Mouse (Mus musculus): ENCODE results near the gene 4930442H23Rik. TPM values are rescaled to one million over a fixed set of nuclear protein-coding genes. Genes with fewer than 3 reads are reported as not detected.
"Not testable (repeated sequence)": the region's sequence is repeated elsewhere in the genome, so short reads cannot be mapped to it uniquely, and the experiment has no call there.

The 4930442H23Rik gene
- total and polyA plus RNA-seq, 3 experiments = not detected

DNA sequence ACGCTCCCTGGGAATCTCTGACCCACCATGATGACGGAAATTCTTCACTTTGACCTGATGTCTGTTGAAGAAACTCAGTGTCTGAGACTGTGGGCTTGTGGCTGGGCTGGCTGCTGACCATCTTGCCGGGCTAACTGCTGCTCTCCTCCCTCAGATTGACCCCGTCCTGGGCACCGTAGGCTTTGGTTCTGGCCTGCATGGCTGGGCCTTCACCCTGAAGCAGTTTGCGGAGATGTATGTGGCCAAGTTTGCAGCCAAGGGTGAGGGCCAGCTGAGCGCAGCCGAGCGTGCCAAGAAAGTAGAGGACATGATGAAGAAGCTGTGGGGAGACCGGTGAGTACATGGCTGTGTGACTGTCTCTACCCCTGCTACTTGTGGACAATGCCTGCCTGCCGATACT, 4.7 kb downstream of the 4930442H23Rik start:
- H3K36me3 ChIP-seq (replicated peaks) = peaks cover 64% of the 10 kb centered on the region
- DNase-seq (ENCODE audit: low spot score) (no peak), ATAC-seq (ENCODE audit: extremely low read depth, insufficient number of reproducible peaks, low FRiP score, poor library complexity, severe bottlenecking) (no peak)
- TF ChIP-seq POLR2AphosphoS5 (IDR thresholded peaks at IDR 0.05; ENCODE audit: insufficient replicate concordance, low read depth, low read length) (no peak), TAL1 (conservative IDR thresholded peaks at IDR 0.05; ENCODE audit: low read depth, low read length) (no peak), GATA1 (IDR thresholded peaks at IDR 0.05; ENCODE audit: borderline replicate concordance, low read length) (no peak), GATA2 (IDR thresholded peaks at IDR 0.05; ENCODE audit: borderline replicate concordance, low read depth, low read length) (no peak), CTCF (IDR thresholded peaks at IDR 0.05; ENCODE audit: low read depth, low read length) (no peak)
- no peaks in the 10 kb centered on the region for H3K27me3 ChIP-seq (ENCODE audit: insufficient read depth, low read length)
- H3K9me3 ChIP-seq (replicated peaks) = no peaks in the 10 kb centered on the region
- peaks cover 77% of the 10 kb centered on the region for H3K4me1 ChIP-seq (ENCODE audit: insufficient read depth, low read depth, low read length)
- peak overlapping the region; percentile 84 for H3K4me3 ChIP-seq (ENCODE audit: low read depth, low read length)

GRCm38 (mm10) chr10:81177958-81178712, 5.5 kb downstream of the 4930442H23Rik start:
- ATAC-seq (ENCODE audit: extremely low read depth, insufficient number of reproducible peaks, low FRiP score, poor library complexity, severe bottlenecking) (no peak), DNase-seq (ENCODE audit: low spot score) (no peak)
- H3K4me3 ChIP-seq (ENCODE audit: low read depth, low read length) = peak overlapping the region; percentile 84
- H3K4me1 ChIP-seq (ENCODE audit: insufficient read depth, low read depth, low read length) = peaks cover 78% of the 10 kb centered on the region
- H3K27me3 ChIP-seq (ENCODE audit: insufficient read depth, low read length) = no peaks in the 10 kb centered on the region
- peaks cover 59% of the 10 kb centered on the region for H3K36me3 ChIP-seq (replicated peaks)
- H3K9me3 ChIP-seq (replicated peaks) = no peaks in the 10 kb centered on the region
- TF ChIP-seq POLR2AphosphoS5 (IDR thresholded peaks at IDR 0.05; ENCODE audit: insufficient replicate concordance, low read depth, low read length) (peak; percentile 66), CTCF (IDR thresholded peaks at IDR 0.05; ENCODE audit: low read depth, low read length) (no peak)

- Histone ChIP-seq H3K4me3 (ENCODE audit: low read depth, low read length) (peak overlapping the region; percentile 84), H3K4me1 (ENCODE audit: insufficient read depth, low read depth, low read length) (peaks cover 82% of the 10 kb centered on the region), H3K9me3 (replicated peaks) (no peaks in the 10 kb centered on the region), H3K36me3 (replicated peaks) (peaks cover 57% of the 10 kb centered on the region), H3K27me3 (ENCODE audit: insufficient read depth, low read length) (no peaks in the 10 kb centered on the region)
- ATAC-seq (ENCODE audit: extremely low read depth, insufficient number of reproducible peaks, low FRiP score, poor library complexity, severe bottlenecking) (no peak), DNase-seq (ENCODE audit: low spot score) (no peak)
- TF ChIP-seq POLR2AphosphoS5 (IDR thresholded peaks at IDR 0.05; ENCODE audit: insufficient replicate concordance, low read depth, low read length) (no peak; the same call in 1 of the 2 replicates), GATA2 (IDR thresholded peaks at IDR 0.05; ENCODE audit: borderline replicate concordance, low read depth, low read length) (no peak), TAL1 (conservative IDR thresholded peaks at IDR 0.05; ENCODE audit: low read depth, low read length) (no peak)
These were observed 6.1 kb downstream of the 4930442H23Rik start for GRCm38 (mm10) chr10:81177491-81177925.

GRCm38 (mm10) chr10:81176466-81177271, 7.0 kb downstream of the 4930442H23Rik start, which contains the start of gene Eef2:
TSS of gene Eef2 (plus strand) at chr10:81176631.
- H3K4me3 ChIP-seq (ENCODE audit: low read depth, low read length) = peak within 1 kb of the TSS; percentile 84
- peaks cover 76% of the 10 kb centered on the region for H3K4me1 ChIP-seq (ENCODE audit: insufficient read depth, low read depth, low read length)
- TF ChIP-seq TAL1 (conservative IDR thresholded peaks at IDR 0.05; ENCODE audit: low read depth, low read length) (no peak), GATA1 (IDR thresholded peaks at IDR 0.05; ENCODE audit: borderline replicate concordance, low read length) (no peak), GATA2 (IDR thresholded peaks at IDR 0.05; ENCODE audit: borderline replicate concordance, low read depth, low read length) (no peak), CTCF (IDR thresholded peaks at IDR 0.05; ENCODE audit: low read depth, low read length) (no peak), POLR2AphosphoS5 (IDR thresholded peaks at IDR 0.05; ENCODE audit: insufficient replicate concordance, low read depth, low read length) (peak; percentile 96; the same call in 1 of the 2 replicates)
- H3K27me3 ChIP-seq (ENCODE audit: insufficient read depth, low read length) = no peaks in the 10 kb centered on the region
- ATAC-seq (ENCODE audit: extremely low read depth, insufficient number of reproducible peaks, low FRiP score, poor library complexity, severe bottlenecking) (peak; percentile 65), DNase-seq (ENCODE audit: low spot score) (peak; percentile 94)
- no peaks in the 10 kb centered on the region for H3K9me3 ChIP-seq (replicated peaks)
- peaks cover 49% of the 10 kb centered on the region for H3K36me3 ChIP-seq (replicated peaks)

DNA sequence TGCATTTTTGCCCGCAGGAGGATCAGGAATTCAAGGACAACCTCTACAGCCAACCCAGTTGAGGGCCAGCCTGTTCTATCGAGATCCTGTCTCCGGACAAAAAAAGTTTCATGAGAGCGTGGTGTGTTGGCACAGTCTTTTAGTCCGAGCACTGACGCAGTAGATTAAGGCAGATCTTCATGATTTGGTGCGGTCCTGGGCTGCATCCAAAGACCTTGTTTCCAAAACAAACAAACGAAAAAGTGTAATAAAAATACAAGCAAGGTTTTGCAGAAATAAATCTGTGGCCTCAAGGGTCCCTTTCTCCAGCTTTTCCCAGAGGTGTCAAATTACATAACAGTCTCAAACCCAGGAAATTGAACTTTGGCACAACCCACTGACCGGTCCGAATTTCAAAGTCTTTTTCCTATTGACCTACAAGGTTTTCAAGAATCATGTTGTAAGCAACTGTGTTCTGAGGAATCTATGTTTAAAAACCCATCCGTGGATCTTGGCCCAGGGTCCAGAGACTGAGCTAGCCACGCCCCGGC, 7.6 kb downstream of the 4930442H23Rik start:
- Histone ChIP-seq H3K9me3 (replicated peaks) (no peaks in the 10 kb centered on the region), H3K27me3 (ENCODE audit: insufficient read depth, low read length) (no peaks in the 10 kb centered on the region), H3K4me1 (ENCODE audit: insufficient read depth, low read depth, low read length) (peaks cover 70% of the 10 kb centered on the region), H3K36me3 (replicated peaks) (peaks cover 42% of the 10 kb centered on the region), H3K4me3 (ENCODE audit: low read depth, low read length) (peak overlapping the region; percentile 84)
- no peak for TF ChIP-seq GATA1 (IDR thresholded peaks at IDR 0.05; ENCODE audit: borderline replicate concordance, low read length)
- TF ChIP-seq CTCF (IDR thresholded peaks at IDR 0.05; ENCODE audit: low read depth, low read length) = no peak
- TF ChIP-seq GATA2 (IDR thresholded peaks at IDR 0.05; ENCODE audit: borderline replicate concordance, low read depth, low read length) = no peak
- TF ChIP-seq TAL1 (conservative IDR thresholded peaks at IDR 0.05; ENCODE audit: low read depth, low read length) = no peak
- TF ChIP-seq POLR2AphosphoS5 (IDR thresholded peaks at IDR 0.05; ENCODE audit: insufficient replicate concordance, low read depth, low read length) = no peak
- DNase-seq (ENCODE audit: low spot score) (no peak), ATAC-seq (ENCODE audit: extremely low read depth, insufficient number of reproducible peaks, low FRiP score, poor library complexity, severe bottlenecking) (no peak)

DNA sequence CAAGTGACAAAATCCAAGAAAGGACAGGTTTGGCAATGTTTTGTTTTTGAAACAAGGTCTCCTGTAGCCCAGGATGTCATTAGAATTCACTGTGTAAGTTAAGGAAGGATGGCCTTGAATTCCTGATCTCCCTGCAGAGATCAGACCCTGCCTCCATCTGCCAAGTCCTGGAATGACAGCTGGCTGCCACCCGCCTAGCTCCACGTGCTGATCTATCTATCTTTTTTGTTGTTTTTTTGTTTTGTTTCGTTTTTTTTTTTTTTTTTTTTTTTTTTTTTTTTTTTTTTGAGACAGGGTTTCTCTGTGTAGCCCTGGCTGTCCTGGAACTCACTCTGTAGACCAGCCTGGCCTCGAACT, 8.3 kb downstream of the 4930442H23Rik start:
- not testable (repeated sequence) for DNase-seq (ENCODE audit: low spot score); ATAC-seq (ENCODE audit: extremely low read depth, insufficient number of reproducible peaks, low FRiP score, poor library complexity, severe bottlenecking); H3K27me3 ChIP-seq (ENCODE audit: insufficient read depth, low read length); H3K9me3 ChIP-seq (replicated peaks)
- peak overlapping the region; percentile 55; the same call in 1 of the 2 replicates for H3K4me3 ChIP-seq (ENCODE audit: low read depth, low read length)
- H3K4me1 ChIP-seq (ENCODE audit: insufficient read depth, low read depth, low read length) = peaks cover 63% of the 10 kb centered on the region
- peaks cover 36% of the 10 kb centered on the region for H3K36me3 ChIP-seq (replicated peaks)
